Mouse (Mus musculus) small intestine, adult 2 months (tissue): ENCODE results near the gene Il20rb. TPM values are rescaled to one million over a fixed set of nuclear protein-coding genes. Genes with fewer than 3 reads are reported as not detected.

Experiments used
- H3K27ac ChIP-seq: fragments of 200-500 bp; 2 replicates; pipeline ENCODE4 v1.5.1; 2012; ENCODE audit warnings: low read depth, low read length, control low read depth, inconsistent platforms; ENCODE audit not compliant: insufficient read depth
- H3K27me3 ChIP-seq: fragments of 200-500 bp; 2 replicates; pipeline ENCODE4 v1.6.1; 2012; ENCODE audit warnings: mild to moderate bottlenecking, moderate library complexity, low read length, inconsistent platforms; ENCODE audit not compliant: control insufficient read depth, insufficient read depth
- H3K36me3 ChIP-seq: fragments of 200-500 bp; 2 replicates; pipeline ENCODE4 v1.6.1; 2012; ENCODE audit warnings: mild to moderate bottlenecking, low read length, control low read depth, inconsistent platforms; ENCODE audit not compliant: control insufficient read depth, insufficient read depth
- H3K4me1 ChIP-seq: fragments of 200-500 bp; 2 replicates; pipeline ENCODE4 v1.6.1; 2012; ENCODE audit warnings: low read length, inconsistent platforms, mixed read lengths; ENCODE audit not compliant: control insufficient read depth, insufficient read depth, insufficient read length
- H3K4me3 ChIP-seq: fragments of 200-500 bp; 2 replicates; pipeline ENCODE4 v1.5.1; 2012; ENCODE audit warnings: low read depth, mild to moderate bottlenecking, control low read depth, inconsistent platforms, low read length, moderate library complexity
- CTCF ChIP-seq: fragments of 200-500 bp; IDR thresholded peaks from 2 replicates; pipeline ENCODE4 v1.5.1; 2012; ENCODE audit warnings: low read depth, mild to moderate bottlenecking, control low read depth, inconsistent platforms, low read length, moderate library complexity, mixed read lengths; ENCODE audit not compliant: insufficient replicate concordance, insufficient read length; ENCODE audit errors: extremely low read depth
- POLR2A ChIP-seq: fragments of 200-500 bp; IDR thresholded peaks from 2 replicates; pipeline ENCODE4 v1.6.1; 2012; ENCODE audit warnings: low read depth, mild to moderate bottlenecking, control low read depth, inconsistent platforms, low read length, moderate library complexity
- WGBS: fragments of 180-500 bp; shearing (Covaris S2); methylation state at CpG from one replicate; pipeline ENCODE4 v1.1.7; 2018; 5-methylcytosine and 5-hydroxymethylcytosine counted together
- polyA plus RNA-seq: library from polyadenylated mRNA; depleted of rRNA; stranded (reverse); fragments of >200 nt; gene quantifications from 2 replicates; pipeline ENCODE4 v1.2.3, GENCODE M21; 2012; rRNA removed

Il20rb gene
- polyA plus RNA-seq, 1 experiment: 1.1 TPM

- H3K36me3 ChIP-seq: no peaks in the 10 kb centered on the region
- 48% methylated on average over 7 of the region's 7 CpGs for WGBS
- H3K4me3 ChIP-seq: no peak overlapping the region
- H3K27me3 ChIP-seq: no peaks in the 10 kb centered on the region
- no peak overlapping the region for H3K27ac ChIP-seq
- TF ChIP-seq CTCF (no peak), POLR2A (no peak)
- no peaks in the 10 kb centered on the region for H3K4me1 ChIP-seq
Measured at GRCm38 (mm10) chr9:100415328-100415979, 71.1 kb downstream of the Il20rb start.

Other genes starting within 250 kb of the Il20rb start
- 0.19 and 0.71 TPM in 2 replicates for gene Nck1, start 59.3 kb upstream of the Il20rb start, polyA plus RNA-seq
- gene Slc35g2, start 84.3 kb upstream of the Il20rb start, polyA plus RNA-seq: 0.42 and 0.47 TPM in 2 replicates
- gene Stag1, start 111.0 kb upstream of the Il20rb start, polyA plus RNA-seq: 0.89 and 0.96 TPM in 2 replicates